Mouse (Mus musculus) limb, embryonic 11.5 days (tissue): ENCODE measurements around the gene Kcnd3. TPM values are rescaled to one million over a fixed set of nuclear protein-coding genes. Genes with fewer than 3 reads are reported as not detected.

Source experiments
- ATAC-seq: fragments of 200-750 bp; cut with Nextera tagmentation; 2 replicates; pipeline ENCODE4 v1.8.0; 2017; ENCODE audit warnings: low read depth; ENCODE audit not compliant: insufficient number of reproducible peaks, low FRiP score, low TSS enrichment
- DNase-seq: peaks from one replicate; pipeline ENCODE4 v3.0.0-alpha.2; 2015; ENCODE audit warnings: low spot score
- H3K27ac ChIP-seq: fragments of 300-500 bp; sonication (generic); replicated peaks from 2 replicates; pipeline ENCODE4 v1.5.1; 2014; ENCODE audit warnings: low read depth, mild to moderate bottlenecking, low read length
- H3K27me3 ChIP-seq: fragments of 300-500 bp; sonication (generic); 2 replicates; pipeline ENCODE4 v1.6.1; 2014; ENCODE audit warnings: mild to moderate bottlenecking, low read length, mixed read lengths; ENCODE audit not compliant: control insufficient read depth, insufficient read depth
- H3K36me3 ChIP-seq: fragments of 300-500 bp; sonication (generic); 2 replicates; pipeline ENCODE4 v1.6.1; 2014; ENCODE audit warnings: mild to moderate bottlenecking, low read length, moderate library complexity, mixed read lengths; ENCODE audit not compliant: control insufficient read depth, insufficient read depth
- H3K4me1 ChIP-seq: fragments of 300-500 bp; sonication (generic); 2 replicates; pipeline ENCODE4 v1.6.1; 2014; ENCODE audit warnings: low read length, mixed read lengths; ENCODE audit not compliant: control insufficient read depth, insufficient read depth
- H3K4me2 ChIP-seq: fragments of 300-500 bp; sonication (generic); 2 replicates; pipeline ENCODE4 v1.6.1; 2014; ENCODE audit warnings: low read depth, mild to moderate bottlenecking, moderate library complexity; ENCODE audit not compliant: severe bottlenecking
- H3K4me3 ChIP-seq: fragments of 300-500 bp; sonication (generic); 2 replicates; pipeline ENCODE4 v1.5.1; 2014; ENCODE audit warnings: low read depth, low read length
- H3K9ac ChIP-seq: fragments of 300-500 bp; sonication (generic); 2 replicates; pipeline ENCODE4 v1.6.1; 2014; ENCODE audit warnings: mild to moderate bottlenecking, low read length
- H3K9me3 ChIP-seq: fragments of 300-500 bp; sonication (generic); 2 replicates; pipeline ENCODE4 v1.6.1; 2016; ENCODE audit warnings: low read length; ENCODE audit not compliant: control insufficient read depth
- WGBS: fragments of 180-500 bp; shearing (Covaris S2); extraction: QIAGEN DNeasy Blood & Tissue Kit; methylation state at CpG from one replicate; pipeline ENCODE4 v1.1.7; 2014; 5-methylcytosine and 5-hydroxymethylcytosine counted together
- polyA plus RNA-seq: library from polyadenylated mRNA; unstranded; fragments of >200 nt; fragmentation: Nextera tagmentation; extraction: Ambion mirVana; gene quantifications from 2 replicates; pipeline ENCODE4 v1.2.1, GENCODE M21; 2014

Gene Kcnd3
- polyA plus RNA-seq, 1 experiment from 2014 or later = 0.12 TPM

DNA sequence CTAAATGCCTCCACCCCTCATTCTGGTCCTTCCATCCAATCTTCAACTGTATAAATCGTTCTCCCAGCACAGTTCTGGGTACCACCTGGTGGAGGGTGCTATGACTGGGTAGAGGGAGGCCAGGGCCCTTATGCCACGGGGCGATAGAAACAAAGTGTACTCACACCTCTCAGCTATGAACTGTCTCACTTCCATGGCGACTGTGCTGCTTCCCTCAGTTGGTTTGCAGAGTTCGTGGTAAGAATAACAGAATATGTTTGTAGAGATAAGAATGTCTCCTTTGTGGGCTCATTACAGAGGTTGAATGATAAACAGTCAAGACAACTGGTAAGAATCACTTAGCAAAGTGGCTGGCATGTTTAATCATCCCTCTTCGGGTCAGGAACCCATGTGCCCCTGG is 68.3 kb downstream of the Kcnd3 start:
- no peak overlapping the region for H3K4me3 ChIP-seq
- DNase-seq (no peak), ATAC-seq (no peak)
- H3K36me3 ChIP-seq = no peaks in the 10 kb centered on the region
- no peaks in the 10 kb centered on the region for H3K9me3 ChIP-seq
- H3K9ac ChIP-seq = no peak overlapping the region
- H3K4me1 ChIP-seq = no peaks in the 10 kb centered on the region
- H3K4me2 ChIP-seq = no peak overlapping the region
- H3K27ac ChIP-seq = no peak overlapping the region
- no peaks in the 10 kb centered on the region for H3K27me3 ChIP-seq
- 84% methylated on average over 6 of the region's 6 CpGs for WGBS

DNA sequence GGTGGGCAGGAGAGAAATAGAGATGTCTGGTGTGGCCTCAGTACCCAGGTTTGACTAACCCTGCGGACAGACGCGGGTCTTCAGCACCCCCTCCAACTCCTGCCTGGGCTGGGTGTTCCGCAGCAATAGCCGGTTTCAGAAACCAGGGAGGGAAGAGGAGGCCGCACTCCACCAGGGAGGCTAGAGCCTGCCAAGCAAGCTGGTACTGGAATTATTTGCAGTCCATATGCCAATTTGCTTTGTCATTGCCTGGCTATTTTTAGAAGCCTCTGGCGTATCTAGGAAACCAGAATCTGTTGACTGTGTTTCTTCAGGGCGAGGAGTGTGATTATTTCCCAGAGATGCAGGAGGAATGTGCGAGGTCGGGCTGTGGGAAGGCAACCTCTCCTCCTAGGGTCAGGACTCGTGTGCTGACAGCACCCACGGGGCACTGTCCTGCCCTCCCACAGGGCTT is 69.1 kb downstream of the Kcnd3 start:
- no peaks in the 10 kb centered on the region for H3K27me3 ChIP-seq
- no peak overlapping the region for H3K4me3 ChIP-seq
- no peak overlapping the region for H3K4me2 ChIP-seq
- no peaks in the 10 kb centered on the region for H3K36me3 ChIP-seq
- DNase-seq = no peak
- no peak overlapping the region for H3K27ac ChIP-seq
- H3K4me1 ChIP-seq = no peaks in the 10 kb centered on the region
- no peak for ATAC-seq
- H3K9ac ChIP-seq = no peak overlapping the region
- WGBS = 80% methylated on average over 12 of the region's 12 CpGs
- H3K9me3 ChIP-seq = no peaks in the 10 kb centered on the region

DNA sequence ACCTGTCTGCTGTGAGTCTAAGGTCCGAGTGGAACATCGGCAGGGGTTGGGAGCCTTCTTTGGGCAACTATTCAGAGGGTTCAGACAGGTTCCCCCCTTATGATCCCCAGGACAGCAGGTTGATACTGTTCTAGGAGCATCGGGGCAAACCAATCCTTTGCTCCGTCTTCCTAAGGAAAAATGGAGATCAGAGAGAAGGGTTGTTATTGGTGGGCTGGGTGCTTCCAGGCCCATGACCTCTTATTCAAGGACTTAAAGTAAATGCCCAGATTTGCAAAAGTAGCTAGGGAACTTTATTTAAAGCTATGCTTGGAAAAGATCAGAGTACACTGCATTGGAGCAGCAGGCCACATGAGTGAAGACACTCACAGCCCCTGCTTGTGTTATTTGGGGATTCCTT is 69.5 kb downstream of the Kcnd3 start:
- no peaks in the 10 kb centered on the region for H3K27me3 ChIP-seq
- ATAC-seq = no peak
- H3K9ac ChIP-seq = no peak overlapping the region
- H3K27ac ChIP-seq = no peak overlapping the region
- 85% methylated on average over 4 of the region's 4 CpGs for WGBS
- no peaks in the 10 kb centered on the region for H3K36me3 ChIP-seq
- no peaks in the 10 kb centered on the region for H3K4me1 ChIP-seq
- H3K4me3 ChIP-seq = no peak overlapping the region
- H3K9me3 ChIP-seq = no peaks in the 10 kb centered on the region
- DNase-seq = no peak
- H3K4me2 ChIP-seq = no peak overlapping the region

DNA sequence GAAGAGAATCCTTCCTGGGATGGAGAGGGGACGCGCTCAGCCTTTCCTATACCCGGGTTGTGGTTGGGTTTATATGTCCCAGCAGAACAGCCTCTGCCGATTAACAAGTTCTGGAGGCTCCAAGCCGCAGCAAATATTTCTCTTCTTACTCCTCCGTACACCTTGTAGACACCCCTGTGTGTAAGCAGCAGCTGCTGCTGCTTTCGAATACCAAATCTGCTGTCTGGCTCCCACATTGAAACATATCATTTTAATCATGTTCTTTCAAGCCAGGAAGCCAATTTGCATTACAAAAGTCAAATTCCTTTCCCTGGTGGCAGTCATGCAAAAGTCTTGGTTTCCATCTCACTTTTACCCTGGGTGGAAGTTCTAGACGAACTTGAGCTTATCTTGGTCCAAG is 76.7 kb downstream of the Kcnd3 start:
- Histone ChIP-seq H3K27me3 (no peaks in the 10 kb centered on the region), H3K4me2 (no peak overlapping the region), H3K4me1 (peaks cover 6% of the 10 kb centered on the region), H3K27ac (no peak overlapping the region), H3K9ac (no peak overlapping the region), H3K9me3 (no peaks in the 10 kb centered on the region), H3K4me3 (no peak overlapping the region), H3K36me3 (no peaks in the 10 kb centered on the region)
- DNase-seq = no peak
- ATAC-seq = no peak
- WGBS = 84% methylated on average over 8 of the region's 8 CpGs

DNA sequence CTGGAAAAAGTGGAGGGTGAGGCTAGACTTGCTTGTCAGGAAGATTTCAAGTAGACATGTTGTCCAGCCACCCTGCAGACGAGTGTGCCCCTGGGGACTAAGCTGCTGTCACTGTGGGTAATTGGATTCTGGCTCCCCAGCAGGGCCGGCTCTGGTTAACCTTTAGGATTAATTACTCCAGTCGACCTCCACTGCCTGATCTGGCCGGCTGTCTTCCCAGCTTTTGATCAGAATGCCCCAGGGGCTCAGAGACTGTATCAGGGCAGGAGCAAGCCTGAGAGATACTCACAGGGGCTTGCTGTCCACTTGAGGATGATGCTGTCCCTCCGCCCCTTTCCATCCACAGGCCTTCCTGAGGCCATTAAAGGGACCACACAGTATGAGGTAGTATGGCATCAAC is 77.6 kb downstream of the Kcnd3 start:
- ATAC-seq (no peak), DNase-seq (peak; percentile 34)
- Histone ChIP-seq H3K27me3 (no peaks in the 10 kb centered on the region), H3K4me3 (no peak overlapping the region), H3K9me3 (no peaks in the 10 kb centered on the region), H3K4me2 (no peak overlapping the region), H3K4me1 (peaks cover 6% of the 10 kb centered on the region), H3K36me3 (no peaks in the 10 kb centered on the region), H3K9ac (no peak overlapping the region), H3K27ac (no peak overlapping the region)
- 7% methylated on average over 5 of the region's 5 CpGs for WGBS

DNA sequence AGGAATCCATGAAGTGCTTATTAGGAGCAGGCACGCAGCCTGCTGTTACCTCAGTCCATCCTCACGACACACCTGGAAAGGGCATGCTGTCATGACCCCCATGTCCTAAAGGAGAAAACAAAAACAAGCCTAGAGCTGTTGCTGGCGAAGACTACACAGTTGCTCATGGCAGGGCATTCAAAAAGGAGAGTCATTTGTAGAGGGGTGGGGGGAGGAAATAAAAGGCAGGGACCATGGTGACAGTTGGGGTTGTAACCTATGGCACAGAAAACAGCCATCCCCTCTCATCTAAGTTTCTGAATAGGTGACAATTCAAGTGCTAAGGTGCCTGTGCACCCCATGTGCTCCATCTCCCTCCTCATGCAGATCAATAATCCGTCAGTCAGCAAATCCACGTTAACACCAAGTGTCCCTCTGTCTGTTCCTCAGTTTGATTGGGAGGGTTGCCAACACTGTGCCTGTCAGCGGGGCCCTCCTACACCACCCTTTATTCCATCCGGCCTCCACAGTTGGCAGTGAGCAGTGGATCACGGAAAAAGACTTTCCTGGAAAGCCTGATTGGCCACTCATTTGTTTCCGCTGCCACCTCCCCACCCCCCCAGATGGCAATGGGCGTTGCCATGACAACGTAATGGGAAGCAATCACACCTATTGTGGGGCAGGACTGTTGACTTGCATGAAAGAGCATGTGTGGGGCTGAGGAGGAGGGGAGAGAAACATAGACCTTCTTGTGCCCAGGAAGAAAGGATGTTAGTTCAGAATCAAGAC is 78.4 kb downstream of the Kcnd3 start:
- WGBS = 30% methylated on average over 11 of the region's 11 CpGs
- H3K4me1 ChIP-seq = peaks cover 6% of the 10 kb centered on the region
- H3K9ac ChIP-seq = no peak overlapping the region
- no peak overlapping the region for H3K27ac ChIP-seq
- no peaks in the 10 kb centered on the region for H3K36me3 ChIP-seq
- peak; percentile 65 for DNase-seq
- H3K9me3 ChIP-seq = no peaks in the 10 kb centered on the region
- H3K4me2 ChIP-seq = peak overlapping the region; percentile 28; the same call in 1 of the 2 replicates
- H3K4me3 ChIP-seq = no peak overlapping the region
- ATAC-seq = no peak
- no peaks in the 10 kb centered on the region for H3K27me3 ChIP-seq

DNA sequence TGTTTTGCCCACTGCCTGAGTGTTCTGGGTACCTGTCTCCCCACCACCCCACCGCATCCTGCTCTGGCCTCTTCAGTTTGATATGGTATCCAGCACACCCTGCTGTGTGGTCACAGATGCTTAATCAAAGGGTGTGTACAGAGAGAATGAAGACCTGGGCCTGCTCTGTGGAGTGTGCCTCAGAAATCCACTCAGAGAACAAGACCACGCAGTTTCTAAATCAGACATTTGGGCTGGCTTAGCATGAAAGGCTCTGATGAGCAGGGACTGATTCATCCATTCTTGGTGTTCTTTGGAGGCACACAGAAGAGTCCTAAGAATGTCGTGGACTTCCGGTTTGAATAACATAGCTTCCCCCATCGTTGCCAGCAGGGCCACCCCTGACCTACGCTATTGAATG is 86.3 kb downstream of the Kcnd3 start:
- Histone ChIP-seq H3K9ac (no peak overlapping the region), H3K27me3 (no peaks in the 10 kb centered on the region), H3K27ac (no peak overlapping the region), H3K4me2 (no peak overlapping the region), H3K4me3 (no peak overlapping the region), H3K36me3 (no peaks in the 10 kb centered on the region), H3K4me1 (no peaks in the 10 kb centered on the region), H3K9me3 (no peaks in the 10 kb centered on the region)
- ATAC-seq (no peak), DNase-seq (no peak)
- WGBS = 67% methylated on average over 6 of the region's 6 CpGs

DNA sequence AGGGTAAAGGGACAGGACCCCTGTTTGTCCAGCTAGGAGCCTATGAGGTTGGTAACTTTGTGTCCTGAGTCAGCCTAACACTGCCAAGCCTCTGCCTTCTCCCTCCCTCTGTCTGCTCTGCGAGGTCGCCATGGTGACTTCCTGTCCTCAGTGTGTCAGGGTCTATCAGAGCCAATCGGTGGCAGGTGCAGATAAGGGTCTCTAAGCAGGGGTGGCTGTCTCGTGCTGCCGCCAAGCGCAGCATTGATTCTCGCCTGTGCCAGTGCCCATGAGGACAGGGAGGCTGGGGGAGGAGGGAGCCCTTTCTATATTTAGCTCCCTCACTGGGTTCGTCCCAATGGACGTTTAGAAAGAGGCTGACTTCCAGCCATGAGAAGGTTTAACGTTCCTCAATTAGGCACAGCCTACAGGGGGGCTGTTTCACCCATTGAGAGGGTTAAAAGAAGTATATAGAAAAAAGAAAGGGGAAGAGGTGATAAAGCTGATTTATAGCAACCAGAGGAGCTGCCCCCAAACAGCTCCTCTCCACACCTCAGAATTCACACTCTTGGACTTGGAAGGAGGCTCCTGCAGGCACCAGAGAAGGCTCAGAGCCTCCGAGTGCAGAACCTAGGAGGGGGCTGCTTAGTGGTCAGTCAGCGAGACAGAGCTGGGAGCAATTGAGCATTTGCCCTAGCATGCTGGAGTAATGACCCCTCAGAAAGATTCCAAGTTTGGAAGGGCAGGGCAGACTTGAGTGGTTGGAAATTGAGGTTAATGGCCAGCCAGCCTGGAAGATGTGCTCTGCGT is 86.9 kb downstream of the Kcnd3 start:
- Histone ChIP-seq H3K4me1 (no peaks in the 10 kb centered on the region), H3K4me3 (no peak overlapping the region), H3K27ac (no peak overlapping the region), H3K36me3 (no peaks in the 10 kb centered on the region), H3K4me2 (no peak overlapping the region), H3K9me3 (no peaks in the 10 kb centered on the region), H3K27me3 (no peaks in the 10 kb centered on the region), H3K9ac (no peak overlapping the region)
- 9% methylated on average over 13 of the region's 13 CpGs for WGBS
- DNase-seq (no peak), ATAC-seq (no peak)
